Mouse (Mus musculus) frontal cortex, postnatal 14 days (tissue): ENCODE data around the gene Hscb.
"Not testable (repeated sequence)": the region's sequence is repeated elsewhere in the genome, so short reads cannot be mapped to it uniquely, and the experiment has no call there.

Experiments used
- DNase-seq, 2 experiments: peaks; one replicate each; pipeline ENCODE4 v3.0.0; 2022; ENCODE audit warnings: low spot score in 2 of 2

The Hscb gene

DNA sequence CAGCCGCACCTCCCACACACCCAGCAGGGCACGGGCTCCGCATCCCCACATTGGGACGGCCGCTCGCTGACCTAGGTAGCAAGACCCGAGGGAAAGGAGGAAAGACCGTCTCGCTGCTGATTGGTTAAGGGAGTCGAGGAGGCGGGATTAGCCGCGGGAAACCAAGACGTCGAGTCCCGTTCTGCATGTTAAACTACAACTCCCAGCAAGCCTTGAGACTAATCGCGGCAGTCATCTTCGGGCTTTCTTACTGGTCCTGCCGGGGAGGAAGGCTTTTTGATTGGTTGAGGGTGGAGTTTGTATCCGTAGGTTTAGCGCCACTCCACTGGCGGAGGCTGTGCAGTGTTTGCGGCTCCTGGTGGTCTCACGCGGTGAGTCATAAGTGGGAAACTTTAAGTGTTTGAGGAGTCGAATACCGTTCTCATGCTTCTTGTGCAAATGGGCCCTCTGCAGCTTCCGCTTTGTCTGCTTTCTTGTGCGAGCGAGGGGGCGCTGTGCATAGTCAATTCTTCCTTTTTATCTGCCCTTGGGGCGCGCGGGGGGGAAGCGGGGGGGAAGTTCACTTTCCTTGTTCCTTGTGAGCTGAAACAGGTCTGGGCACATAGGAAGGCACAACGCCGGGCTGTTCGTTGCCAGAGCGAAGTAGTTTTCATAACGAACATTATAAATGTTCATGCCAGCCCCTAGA, at the start of gene Hscb, which contains the start of gene Chek2:
Gene Hscb, minus strand, starts transcription at position 100 of the 688 bp plus-strand sequence.
Gene Chek2, plus strand, starts transcription at position 302 of the 688 bp plus-strand sequence.
- DNase-seq = peak; percentile 96 to 98

DNA sequence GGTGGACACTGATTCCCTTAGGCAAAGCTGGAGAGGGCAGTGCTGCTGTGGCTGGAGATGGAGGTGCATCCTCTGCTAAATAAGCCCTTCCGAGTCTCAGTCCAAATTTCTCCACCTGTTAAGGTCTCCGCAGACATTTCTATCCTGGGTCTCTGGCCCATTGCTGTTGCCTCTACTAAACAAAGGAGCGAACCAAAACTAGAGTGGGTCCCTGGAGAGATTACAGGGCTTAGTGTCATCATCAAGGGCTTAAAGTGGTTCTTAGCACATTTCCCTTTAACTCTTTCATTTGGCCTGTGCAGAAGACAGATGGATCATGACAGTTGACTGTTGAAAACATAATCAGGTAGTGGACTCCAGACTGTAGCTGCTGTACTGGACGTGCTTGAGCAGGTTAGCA, 49.0 kb upstream of the Hscb start:
- no peak for DNase-seq

DNA sequence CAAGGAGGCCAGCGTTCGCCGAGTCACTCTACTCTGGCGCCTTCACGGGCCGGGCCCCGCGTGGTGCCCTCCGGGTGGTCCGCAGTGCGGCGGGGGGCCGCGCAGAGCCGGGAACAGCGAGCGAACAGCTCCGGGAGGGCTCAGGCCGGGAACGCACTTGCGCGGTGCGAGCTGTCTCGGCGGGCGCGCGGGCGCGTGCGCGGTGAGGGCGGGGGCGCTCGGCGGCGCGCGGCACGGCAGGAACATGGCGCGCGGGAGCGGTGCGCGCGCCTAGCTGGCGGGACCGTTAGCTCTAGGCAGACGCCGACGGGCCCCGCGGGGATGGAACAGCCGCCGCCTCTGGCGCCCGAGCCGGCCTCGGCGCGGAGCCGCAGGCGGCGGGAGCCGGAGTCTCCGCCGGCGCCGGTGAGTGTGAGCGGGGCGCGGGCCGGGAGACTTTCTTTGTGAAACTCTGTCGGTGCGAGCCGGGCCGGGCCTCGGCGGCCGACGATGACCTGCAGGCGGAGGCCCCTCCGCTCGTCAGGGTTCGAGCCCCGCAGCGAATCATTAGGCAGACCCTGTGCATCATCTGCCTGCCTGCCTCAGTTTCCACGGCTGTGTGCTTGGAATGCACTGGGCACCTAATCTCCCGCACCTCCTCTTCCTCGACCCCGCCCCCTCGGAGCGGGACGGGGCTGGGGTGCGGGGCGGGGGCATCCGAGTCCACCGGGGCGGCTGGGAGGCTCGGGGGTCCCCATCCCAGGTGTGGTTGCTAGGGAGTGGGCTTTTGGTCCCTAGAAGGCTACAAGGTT, 40.2 kb upstream of the Hscb start, which contains the start of gene Ttc28:
Gene Ttc28, plus strand, starts transcription at position 220 of the 791 bp plus-strand sequence.
- peak; percentile 73 to 81 for DNase-seq

DNA sequence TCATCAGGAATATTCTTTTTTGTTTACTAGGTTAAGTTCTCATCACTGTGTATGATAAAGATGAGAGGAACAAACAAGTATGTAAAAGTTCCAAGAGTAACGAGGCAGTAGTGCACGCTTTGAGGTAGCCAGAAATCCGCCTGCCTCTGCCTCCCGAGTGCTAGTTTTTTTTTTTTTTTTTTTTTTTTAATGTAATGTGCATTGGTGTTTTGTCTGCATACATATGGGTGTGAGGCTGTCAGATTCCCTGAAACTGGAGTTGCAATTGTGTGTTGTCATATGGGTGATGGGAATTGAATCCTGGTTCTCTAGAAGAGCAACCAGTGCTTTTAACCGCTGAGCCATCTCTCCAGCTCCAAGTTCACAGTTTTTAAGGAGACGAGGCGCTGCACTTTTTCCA, 39.5 kb upstream of the Hscb start:
- DNase-seq = no peak

- not testable (repeated sequence) for DNase-seq
Measured at GRCm38 (mm10) chr5:110878526-110878925, 38.9 kb upstream of the Hscb start.

- DNase-seq = no peak
Measured at GRCm38 (mm10) chr5:110877666-110878505, 38.3 kb upstream of the Hscb start.

DNA sequence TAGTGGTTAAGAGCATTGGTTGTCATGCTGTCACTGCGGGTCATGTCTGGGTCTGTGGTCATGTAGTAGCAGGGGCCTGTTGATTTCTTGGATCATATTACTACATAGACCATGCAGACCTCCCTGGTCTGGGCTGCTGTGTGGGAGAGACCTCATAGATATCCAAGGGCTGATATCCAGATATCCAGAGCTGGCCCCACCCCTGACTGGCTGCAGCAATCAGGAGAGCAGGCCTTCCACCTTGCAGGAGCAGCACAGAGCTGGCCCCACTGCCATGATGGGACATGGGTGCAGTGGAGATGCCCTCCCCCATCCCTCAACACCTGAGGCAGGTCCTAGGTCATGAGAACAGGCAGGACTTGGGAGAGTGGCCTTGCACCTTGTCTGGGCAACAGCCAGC, 35.7 kb upstream of the Hscb start:
- no peak for DNase-seq

DNA sequence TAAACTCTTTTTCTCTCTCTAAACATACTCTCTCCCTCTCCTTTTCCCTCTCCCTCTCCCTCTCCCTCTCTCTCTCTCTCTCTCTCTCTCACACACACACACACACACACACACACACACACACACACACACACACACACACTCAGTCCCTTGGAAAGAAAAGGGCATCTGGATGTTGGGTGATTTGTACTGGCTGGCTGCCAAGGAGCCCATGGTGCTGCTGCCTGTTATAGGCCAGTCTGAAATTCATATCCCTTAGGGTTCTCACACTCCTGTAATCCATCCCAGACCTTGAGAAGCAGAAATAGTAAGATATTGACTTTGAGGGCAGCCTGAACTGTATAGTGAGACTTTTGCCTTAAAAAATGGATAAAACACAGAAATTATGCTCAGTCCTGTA, 35.1 kb upstream of the Hscb start:
- DNase-seq = no peak

DNA sequence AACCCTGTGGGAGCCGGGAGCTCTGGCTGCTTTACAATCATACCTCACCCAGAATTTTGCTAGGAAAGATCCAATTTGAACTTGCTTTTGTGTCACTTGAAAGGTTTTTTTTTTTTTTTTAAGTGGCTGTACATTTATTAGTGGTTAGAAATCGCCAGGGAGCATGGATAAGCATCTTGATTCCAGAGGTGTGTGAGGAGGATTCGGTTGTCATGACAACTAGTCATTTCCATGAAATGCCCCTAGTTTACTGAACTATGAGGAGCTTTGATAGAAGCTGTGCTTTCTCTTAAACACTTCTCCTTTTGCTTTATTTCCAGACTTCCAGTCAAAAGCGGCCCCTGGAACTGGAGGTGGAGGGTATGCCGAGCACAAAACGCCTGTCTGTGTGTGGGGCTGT, 33.6 kb upstream of the Hscb start:
- DNase-seq = no peak

DNA sequence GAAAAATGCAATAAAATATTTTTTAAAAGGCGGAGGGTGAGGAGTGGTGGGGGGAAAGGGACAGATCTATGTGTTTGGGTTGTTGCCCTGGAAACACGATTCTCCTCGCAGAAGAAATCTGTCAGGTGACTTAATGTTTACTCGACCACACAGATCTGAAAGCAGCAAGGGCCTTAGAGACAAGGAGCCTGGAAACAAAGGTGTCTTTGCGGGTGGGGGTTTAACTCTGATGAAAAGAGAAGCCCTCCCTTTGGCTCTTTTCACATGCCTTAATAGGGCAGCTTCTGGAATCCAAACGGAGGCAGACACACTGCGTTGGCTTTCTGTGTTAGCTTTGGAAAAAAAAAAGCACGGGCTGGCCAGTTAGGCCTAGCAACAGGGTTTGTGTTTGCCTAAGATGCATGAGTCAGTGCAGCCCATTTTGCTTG, 29.7 kb upstream of the Hscb start:
- no peak for DNase-seq

GRCm38 (mm10) chr5:110868460-110868859, 28.9 kb upstream of the Hscb start:
- no peak for DNase-seq

GRCm38 (mm10) chr5:110860445-110860844, 20.9 kb upstream of the Hscb start:
- no peak for DNase-seq

DNA sequence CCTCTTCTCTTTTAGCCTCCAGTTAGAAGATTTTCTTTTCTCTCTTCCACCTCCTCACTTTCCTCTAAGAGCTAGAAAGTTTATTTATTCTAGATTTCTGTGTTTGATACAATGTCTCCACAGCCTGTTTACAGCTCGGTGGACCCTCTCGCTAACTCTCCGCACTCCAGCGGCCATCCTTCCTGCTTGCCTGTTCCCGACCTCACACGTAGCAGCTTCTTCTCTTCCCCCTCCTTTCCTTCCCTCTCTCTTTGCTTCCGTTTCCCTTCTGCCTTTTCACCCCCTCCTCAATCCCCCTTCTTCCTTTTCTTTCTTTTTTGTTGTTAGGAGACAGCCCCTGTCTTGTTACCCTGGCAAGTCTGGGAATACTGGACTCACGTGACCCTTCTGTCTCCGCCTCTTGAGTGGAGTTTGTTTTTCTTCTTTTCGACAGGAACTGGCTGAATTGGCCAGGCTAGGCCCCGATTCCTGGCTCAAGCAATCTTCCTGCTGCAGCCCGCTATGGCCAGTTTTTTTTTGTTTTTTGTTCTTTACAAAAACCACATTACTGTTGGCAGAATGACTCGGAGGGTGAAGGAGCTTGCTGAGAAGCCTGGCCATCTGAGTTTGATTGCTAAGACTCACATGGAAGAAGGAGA, 19.6 kb upstream of the Hscb start:
- peak in 1 of 2 experiments; percentile 22 for DNase-seq

DNA sequence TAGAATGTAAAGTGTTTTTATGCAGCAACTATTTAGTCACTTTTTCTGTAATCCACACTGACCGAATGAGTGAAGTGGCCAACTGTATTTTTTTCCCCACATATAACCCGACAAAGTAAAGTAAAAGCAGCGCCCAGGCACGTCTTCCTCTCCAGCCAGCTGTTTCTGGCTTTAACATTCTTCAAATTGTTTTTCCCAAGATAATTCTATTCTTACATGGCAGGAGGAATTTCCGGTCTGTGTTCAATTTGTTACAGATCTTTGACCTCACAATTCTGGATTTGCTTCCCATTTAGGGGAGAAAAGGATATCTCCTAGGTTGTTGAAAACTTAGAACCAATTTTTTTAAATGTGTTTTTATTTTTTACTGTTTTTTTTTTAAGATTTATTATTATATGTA, 17.5 kb upstream of the Hscb start:
- DNase-seq = no peak

- DNase-seq = no peak
Measured at GRCm38 (mm10) chr5:110852990-110853389, 13.4 kb upstream of the Hscb start.

- no peak for DNase-seq
Measured at GRCm38 (mm10) chr5:110841046-110841862, 1.7 kb upstream of the Hscb start.

DNA sequence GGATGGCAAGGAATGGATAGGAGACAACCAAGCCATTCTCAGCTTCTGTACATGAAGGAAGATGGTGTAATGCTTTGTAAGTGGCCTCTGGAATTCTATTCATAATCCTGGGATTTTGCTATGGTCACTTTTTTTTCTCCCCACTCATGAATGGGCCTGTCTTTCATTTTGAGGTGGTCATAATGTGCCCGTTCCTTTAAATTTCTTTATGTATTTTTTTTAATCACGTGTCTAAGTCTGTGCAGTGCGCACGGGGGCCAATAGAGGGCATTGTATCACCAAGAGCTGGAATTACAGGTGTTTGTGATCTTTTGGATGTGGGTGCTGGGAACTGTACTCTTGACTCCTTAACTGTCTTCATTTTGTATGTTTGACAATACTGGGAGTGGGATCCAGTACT, 888 bp upstream of the Hscb start:
- peak; percentile 14 to 16 for DNase-seq

- DNase-seq = no peak
Measured at GRCm38 (mm10) chr5:110839038-110839677, 419 bp downstream of the Hscb start.

DNA sequence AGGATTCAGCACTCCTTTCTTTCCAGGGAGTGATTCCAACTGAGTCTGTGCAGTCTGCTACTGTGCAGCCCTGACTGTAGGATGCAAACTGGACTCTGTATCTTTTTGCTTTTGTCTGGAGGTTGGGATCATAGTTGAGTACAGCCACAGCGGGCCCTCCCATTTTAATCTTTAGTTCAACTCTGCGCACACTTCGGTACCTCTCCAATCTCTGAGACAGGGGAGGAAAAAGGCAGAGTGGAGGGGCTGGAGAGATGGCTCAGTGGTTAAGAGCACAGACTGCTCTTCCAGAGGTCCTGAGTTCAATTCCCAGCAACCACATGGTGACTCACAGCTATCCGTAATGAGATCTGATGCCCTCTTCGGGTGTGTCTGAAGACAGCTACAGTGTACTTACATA, 1.6 kb downstream of the Hscb start:
- DNase-seq = not testable (repeated sequence)

GRCm38 (mm10) chr5:110835959-110836358, 3.6 kb downstream of the Hscb start:
- DNase-seq = peak; percentile 15 to 37
